Mouse (Mus musculus) forebrain, embryonic 13.5 days (tissue): ENCODE results near the gene Trmt44. TPM values are rescaled to one million over a fixed set of nuclear protein-coding genes. Genes with fewer than 3 reads are reported as not detected.
A peak's percentile ranks its signal among the peaks of the same experiment; 100 is the strongest.
"Not testable (repeated sequence)": the region's sequence is repeated elsewhere in the genome, so short reads cannot be mapped to it uniquely, and the experiment has no call there.

Experiments
- ATAC-seq: fragments of 200-750 bp; cut with Nextera tagmentation; 2 replicates; pipeline ENCODE4 v1.8.0; 2017
- H3K27ac ChIP-seq: fragments of 300-500 bp; sonication (generic); 2 replicates; pipeline ENCODE4 v1.5.1; 2015; ENCODE audit warnings: inconsistent platforms, mild to moderate bottlenecking, moderate library complexity
- H3K27me3 ChIP-seq: fragments of 300-500 bp; sonication (generic); 2 replicates; pipeline ENCODE4 v1.6.1; 2015; ENCODE audit warnings: mild to moderate bottlenecking, inconsistent platforms
- H3K36me3 ChIP-seq: fragments of 300-500 bp; sonication (generic); 2 replicates; pipeline ENCODE4 v1.6.1; 2015; ENCODE audit warnings: mild to moderate bottlenecking, inconsistent platforms; ENCODE audit not compliant: poor library complexity, severe bottlenecking
- H3K4me1 ChIP-seq: fragments of 300-500 bp; sonication (generic); 2 replicates; pipeline ENCODE4 v1.6.1; 2015; ENCODE audit warnings: inconsistent platforms
- H3K4me2 ChIP-seq: fragments of 300-500 bp; sonication (generic); 2 replicates; pipeline ENCODE4 v1.6.1; 2015; ENCODE audit warnings: inconsistent platforms, mild to moderate bottlenecking, moderate library complexity
- H3K4me3 ChIP-seq: fragments of 300-500 bp; sonication (generic); 2 replicates; pipeline ENCODE4 v1.5.1; 2015; ENCODE audit warnings: mild to moderate bottlenecking, inconsistent platforms
- H3K9ac ChIP-seq: fragments of 300-500 bp; sonication (generic); 2 replicates; pipeline ENCODE4 v1.6.1; 2015; ENCODE audit warnings: mild to moderate bottlenecking, inconsistent platforms
- H3K9me3 ChIP-seq: fragments of 300-500 bp; sonication (generic); replicated peaks from 2 replicates; pipeline ENCODE4 v1.6.1; 2016; ENCODE audit warnings: inconsistent platforms
- WGBS: fragments of 180-500 bp; shearing (Covaris S2); methylation state at CpG from one replicate; pipeline ENCODE4 v1.1.7; 2015; 5-methylcytosine and 5-hydroxymethylcytosine counted together
- polyA plus RNA-seq: library from polyadenylated mRNA; unstranded; fragments of >200 nt; fragmentation: Nextera tagmentation; extraction: Ambion mirVana; gene quantifications from 2 replicates; pipeline ENCODE4 v1.2.1, GENCODE M21; 2015

The Trmt44 gene
- polyA plus RNA-seq, 1 experiment from 2014 or later: 7.3 TPM

DNA sequence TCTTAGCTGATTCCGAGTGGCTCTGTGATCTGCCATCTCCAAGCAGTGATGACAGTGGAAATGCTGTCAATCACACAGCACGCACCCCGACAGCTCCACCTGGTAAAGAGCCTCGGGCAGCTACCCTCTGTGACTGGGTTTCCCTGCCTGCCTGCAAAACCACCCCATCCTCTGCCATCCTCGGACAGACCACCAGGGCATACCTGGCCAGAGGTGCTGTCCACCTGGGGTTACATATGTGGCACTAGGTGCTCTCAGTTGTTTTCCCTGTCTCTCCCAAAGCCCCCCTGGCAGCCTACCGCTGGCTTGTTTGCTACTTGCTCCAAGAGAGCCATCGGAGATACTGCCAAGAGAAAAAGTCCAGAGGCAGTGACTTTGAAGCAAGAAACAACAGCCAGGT lies 31.9 kb upstream of the Trmt44 start:
- 88% methylated on average over 7 of the region's 7 CpGs for WGBS
- no peak for ATAC-seq
- no peaks in the 10 kb centered on the region for H3K9me3 ChIP-seq

DNA sequence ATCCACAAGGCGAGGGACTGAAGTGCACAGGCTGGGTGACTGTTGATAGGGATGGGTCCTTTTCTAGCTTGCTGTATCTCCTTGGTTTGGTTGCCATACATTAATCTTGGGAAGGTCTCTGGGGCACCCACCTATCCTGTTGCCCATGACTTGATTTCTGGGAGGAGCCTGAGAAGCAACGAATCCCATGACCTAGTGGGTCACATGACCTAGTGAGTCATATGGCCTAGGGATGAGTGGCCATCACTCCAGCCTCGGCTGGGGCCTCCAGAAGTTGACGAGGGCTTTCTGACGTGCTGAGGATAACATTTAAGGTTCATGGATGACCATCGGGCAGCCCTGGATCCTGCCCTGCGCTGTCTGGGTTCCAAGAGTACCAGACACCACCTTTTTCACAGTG lies 30.5 kb upstream of the Trmt44 start:
- Histone ChIP-seq H3K36me3 (peaks cover 53% of the 10 kb centered on the region), H3K4me1 (peaks cover 16% of the 10 kb centered on the region), H3K9ac (no peak overlapping the region), H3K4me2 (no peak overlapping the region), H3K27ac (no peak overlapping the region), H3K4me3 (no peak overlapping the region), H3K9me3 (no peaks in the 10 kb centered on the region), H3K27me3 (no peaks in the 10 kb centered on the region)
- WGBS: 81% methylated on average over 7 of the region's 7 CpGs
- ATAC-seq: no peak

More for the DNA sequence above, 31.9 kb upstream of the Trmt44 start:
- Histone ChIP-seq H3K4me1 (peaks cover 16% of the 10 kb centered on the region), H3K4me3 (no peak overlapping the region), H3K36me3 (peaks cover 47% of the 10 kb centered on the region), H3K9ac (no peak overlapping the region), H3K27me3 (no peaks in the 10 kb centered on the region), H3K4me2 (no peak overlapping the region), H3K27ac (no peak overlapping the region)

DNA sequence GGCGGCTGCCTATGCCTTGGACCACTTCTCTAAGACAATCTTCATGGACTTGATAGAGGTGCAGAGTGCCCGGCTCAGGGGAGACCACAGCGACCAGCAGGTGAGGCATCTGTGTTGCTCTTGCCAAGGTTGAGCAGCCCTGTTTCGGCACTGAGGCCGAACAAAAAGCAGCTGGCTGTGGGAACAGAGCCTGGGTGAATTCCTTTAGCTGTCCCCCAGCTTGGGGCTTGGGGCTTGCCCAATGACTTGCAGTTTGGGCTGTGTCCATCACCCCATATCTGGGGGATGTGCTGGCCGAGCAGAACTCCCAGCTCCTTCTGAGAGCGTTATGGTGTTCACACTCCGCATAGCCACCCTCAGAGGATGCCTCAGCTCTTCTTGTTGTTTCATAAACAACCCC lies 26.7 kb upstream of the Trmt44 start:
- no peak for ATAC-seq
- Histone ChIP-seq H3K4me3 (no peak overlapping the region), H3K9me3 (peaks cover 4% of the 10 kb centered on the region; the same call in 1 of the 2 replicates), H3K27me3 (no peaks in the 10 kb centered on the region), H3K36me3 (peaks cover 83% of the 10 kb centered on the region), H3K27ac (no peak overlapping the region), H3K4me2 (no peak overlapping the region), H3K9ac (no peak overlapping the region), H3K4me1 (no peaks in the 10 kb centered on the region)
- 89% methylated on average over 8 of the region's 8 CpGs for WGBS

DNA sequence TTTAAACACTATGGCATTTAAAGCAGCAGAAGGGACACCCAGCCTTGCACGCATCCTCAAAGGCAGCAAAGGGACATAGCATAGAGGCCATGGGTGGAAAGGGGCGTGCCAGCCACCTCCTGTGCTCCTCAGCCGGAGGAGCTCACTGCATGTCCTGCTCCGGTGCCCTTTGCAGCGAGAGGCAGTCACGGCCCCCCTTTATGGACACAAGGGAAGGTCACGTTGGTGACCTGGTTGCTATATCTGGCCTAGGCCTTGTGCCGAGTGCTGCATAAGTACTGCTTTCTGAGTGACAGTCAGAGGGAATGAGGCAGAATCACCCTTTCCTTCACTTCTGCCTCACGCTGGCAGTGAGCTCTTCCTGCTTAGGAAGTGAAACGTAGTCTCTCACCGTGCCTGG lies 25.4 kb upstream of the Trmt44 start:
- Histone ChIP-seq H3K4me2 (no peak overlapping the region), H3K9me3 (peaks cover 4% of the 10 kb centered on the region; the same call in 1 of the 2 replicates), H3K27me3 (no peaks in the 10 kb centered on the region), H3K4me1 (no peaks in the 10 kb centered on the region), H3K27ac (no peak overlapping the region), H3K4me3 (no peak overlapping the region), H3K36me3 (peaks cover 78% of the 10 kb centered on the region), H3K9ac (no peak overlapping the region)
- ATAC-seq: no peak
- WGBS: 87% methylated on average over 11 of the region's 11 CpGs

DNA sequence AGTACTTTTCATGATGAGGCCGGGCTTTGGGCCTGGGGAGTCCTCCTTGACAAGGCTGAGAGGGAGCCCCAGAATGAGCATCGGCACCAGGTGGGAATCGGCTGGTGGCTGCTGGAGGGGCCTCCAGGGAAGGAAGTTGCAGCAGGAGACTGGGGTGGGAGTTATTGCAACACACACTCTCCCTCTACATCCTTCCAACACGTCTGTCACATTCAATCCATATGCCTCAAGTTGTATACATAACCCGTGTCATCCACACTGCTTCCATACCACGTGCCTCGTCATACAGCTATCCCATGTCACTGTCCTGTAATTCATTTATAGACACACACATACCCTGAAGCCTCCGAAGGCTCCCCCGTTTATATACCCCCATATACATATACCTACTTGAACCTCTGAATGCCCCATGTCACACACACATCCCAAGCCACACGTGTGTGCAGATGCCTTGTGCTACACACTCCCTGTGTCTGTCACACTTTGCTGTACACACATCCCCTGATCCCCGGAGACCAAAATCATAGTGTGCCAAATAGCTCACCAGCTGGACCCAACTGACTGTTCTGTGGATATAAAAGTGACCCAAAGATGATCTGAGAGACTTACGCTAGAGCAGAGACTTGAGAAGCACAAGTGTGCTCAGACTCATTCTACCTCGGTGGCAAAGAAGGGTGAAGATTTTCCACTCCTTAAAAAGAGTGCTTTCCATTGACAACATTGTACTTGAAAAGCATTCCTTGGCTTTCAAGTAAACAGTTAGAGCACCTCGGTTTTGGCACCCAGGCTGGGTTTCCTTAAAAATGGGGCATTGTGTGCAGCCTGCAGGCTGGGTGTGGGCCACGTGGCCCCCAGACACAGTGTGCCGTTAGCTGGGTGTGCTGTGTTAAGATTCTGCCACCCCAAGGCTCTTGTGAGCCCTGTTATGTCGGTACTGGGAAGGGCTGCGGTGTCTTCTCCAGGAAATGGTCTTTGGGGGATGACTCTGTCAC lies 21.6 kb upstream of the Trmt44 start:
- 85% methylated on average over 18 of the region's 18 CpGs for WGBS
- Histone ChIP-seq H3K36me3 (peaks cover 77% of the 10 kb centered on the region), H3K9ac (no peak overlapping the region), H3K4me2 (no peak overlapping the region), H3K27me3 (no peaks in the 10 kb centered on the region), H3K9me3 (peaks cover 4% of the 10 kb centered on the region; the same call in 1 of the 2 replicates), H3K4me3 (no peak overlapping the region), H3K4me1 (no peaks in the 10 kb centered on the region), H3K27ac (no peak overlapping the region)
- no peak for ATAC-seq

DNA sequence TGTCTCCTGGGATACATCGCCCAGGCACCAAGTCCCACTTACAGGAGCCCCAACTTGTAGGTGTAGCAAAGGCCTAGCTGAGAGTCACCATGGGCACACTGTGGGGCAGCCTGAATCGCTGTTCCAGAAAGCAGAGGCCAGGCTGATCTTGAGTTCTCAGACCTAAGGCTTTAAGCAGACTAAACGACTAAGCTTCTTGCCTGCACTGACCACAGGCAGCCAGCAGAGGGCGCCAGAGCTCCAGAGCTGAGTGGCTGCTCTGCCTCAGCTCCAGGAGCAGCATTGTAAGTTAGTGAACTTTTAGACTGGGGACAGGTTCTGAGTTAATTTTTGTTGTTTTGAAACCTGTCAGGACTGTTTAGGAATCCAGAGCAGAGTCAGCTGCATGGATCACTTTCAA lies 20.8 kb upstream of the Trmt44 start:
- WGBS: 21% methylated on average over 4 of the region's 4 CpGs
- Histone ChIP-seq H3K4me3 (no peak overlapping the region), H3K27ac (no peak overlapping the region)

DNA sequence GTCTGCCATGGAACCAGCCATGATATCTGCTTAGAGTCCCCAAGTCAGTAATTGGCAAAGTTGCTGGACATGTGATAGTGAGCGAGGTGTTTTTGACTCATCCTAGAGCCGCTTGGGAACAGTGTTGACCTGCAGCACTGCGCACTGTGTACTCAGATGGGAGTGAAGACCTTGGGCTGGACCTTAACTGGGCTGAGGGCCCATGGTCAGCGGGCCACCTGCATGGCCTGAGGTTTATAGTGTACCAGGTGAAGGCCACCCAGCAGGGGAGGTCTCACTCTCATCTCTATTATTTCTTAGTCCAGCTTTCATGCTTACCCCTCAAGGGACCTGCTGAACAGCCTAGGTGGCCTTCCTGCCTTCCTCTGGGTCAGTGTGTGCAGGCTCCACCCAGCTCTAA lies 19.9 kb upstream of the Trmt44 start:
- Histone ChIP-seq H3K36me3 (peaks cover 78% of the 10 kb centered on the region), H3K4me1 (no peaks in the 10 kb centered on the region), H3K9ac (no peak overlapping the region), H3K27me3 (no peaks in the 10 kb centered on the region), H3K9me3 (peaks cover 13% of the 10 kb centered on the region), H3K4me2 (no peak overlapping the region), H3K27ac (no peak overlapping the region), H3K4me3 (no peak overlapping the region)
- WGBS: 90% methylated on average over 4 of the region's 4 CpGs
- ATAC-seq: no peak

More for the DNA sequence above, 20.8 kb upstream of the Trmt44 start:
- H3K9ac ChIP-seq: no peak overlapping the region
- H3K4me2 ChIP-seq: no peak overlapping the region
- H3K36me3 ChIP-seq: peaks cover 78% of the 10 kb centered on the region
- no peaks in the 10 kb centered on the region for H3K27me3 ChIP-seq
- no peaks in the 10 kb centered on the region for H3K4me1 ChIP-seq
- ATAC-seq: no peak; the same call in 1 of the 2 replicates
- peaks cover 12% of the 10 kb centered on the region for H3K9me3 ChIP-seq

DNA sequence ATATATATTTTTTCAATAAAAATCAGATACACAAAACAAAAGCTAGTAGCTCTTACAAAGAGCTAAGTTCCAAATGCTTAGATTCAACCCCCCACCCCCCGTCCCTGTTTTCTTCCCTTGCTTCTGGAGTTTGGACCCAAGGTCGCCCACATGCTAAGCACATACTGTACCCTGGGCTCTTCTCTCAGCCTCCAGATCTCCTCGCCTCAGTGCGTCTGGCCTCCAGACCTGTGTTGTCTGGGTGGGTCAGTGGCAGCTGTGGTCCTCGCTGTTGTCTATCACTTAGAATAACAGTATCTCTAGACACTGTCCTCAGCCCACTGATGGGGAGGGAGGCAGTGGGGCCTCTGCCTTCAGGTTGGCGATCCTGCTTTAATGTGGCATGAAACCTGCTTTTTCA lies 18.4 kb upstream of the Trmt44 start:
- no peak overlapping the region for H3K4me3 ChIP-seq
- H3K36me3 ChIP-seq: peaks cover 78% of the 10 kb centered on the region
- H3K27ac ChIP-seq: no peak overlapping the region
- no peak overlapping the region for H3K4me2 ChIP-seq
- H3K9ac ChIP-seq: no peak overlapping the region
- ATAC-seq: no peak
- WGBS: 93% methylated on average over 6 of the region's 6 CpGs
- no peaks in the 10 kb centered on the region for H3K4me1 ChIP-seq
- no peaks in the 10 kb centered on the region for H3K27me3 ChIP-seq
- H3K9me3 ChIP-seq: peaks cover 9% of the 10 kb centered on the region

DNA sequence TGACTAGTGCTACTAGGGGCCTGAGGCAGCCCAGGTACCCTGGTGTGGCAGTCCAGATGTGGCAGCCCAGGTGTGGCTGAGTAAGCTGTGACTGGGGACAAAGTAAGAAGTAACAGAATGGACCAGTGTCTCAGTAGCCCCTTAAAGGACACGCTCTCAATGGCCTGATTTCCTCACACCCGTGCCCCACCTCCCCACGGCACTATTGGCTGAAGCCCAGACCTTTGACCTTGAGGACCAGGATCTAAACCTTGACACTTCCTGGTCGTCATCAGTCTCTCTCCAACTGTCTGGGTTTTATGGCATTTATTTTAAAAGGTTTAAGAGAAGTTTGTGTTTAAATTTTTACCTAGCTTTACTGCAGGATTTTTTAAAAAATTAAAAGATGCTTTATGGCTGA lies 18.0 kb upstream of the Trmt44 start:
- H3K9me3 ChIP-seq: peaks cover 9% of the 10 kb centered on the region
- peaks cover 78% of the 10 kb centered on the region for H3K36me3 ChIP-seq
- no peak overlapping the region for H3K27ac ChIP-seq
- no peaks in the 10 kb centered on the region for H3K27me3 ChIP-seq
- H3K4me3 ChIP-seq: no peak overlapping the region
- no peak for ATAC-seq
- 88% methylated on average over 4 of the region's 4 CpGs for WGBS
- H3K4me1 ChIP-seq: no peaks in the 10 kb centered on the region
- H3K4me2 ChIP-seq: no peak overlapping the region
- H3K9ac ChIP-seq: no peak overlapping the region

DNA sequence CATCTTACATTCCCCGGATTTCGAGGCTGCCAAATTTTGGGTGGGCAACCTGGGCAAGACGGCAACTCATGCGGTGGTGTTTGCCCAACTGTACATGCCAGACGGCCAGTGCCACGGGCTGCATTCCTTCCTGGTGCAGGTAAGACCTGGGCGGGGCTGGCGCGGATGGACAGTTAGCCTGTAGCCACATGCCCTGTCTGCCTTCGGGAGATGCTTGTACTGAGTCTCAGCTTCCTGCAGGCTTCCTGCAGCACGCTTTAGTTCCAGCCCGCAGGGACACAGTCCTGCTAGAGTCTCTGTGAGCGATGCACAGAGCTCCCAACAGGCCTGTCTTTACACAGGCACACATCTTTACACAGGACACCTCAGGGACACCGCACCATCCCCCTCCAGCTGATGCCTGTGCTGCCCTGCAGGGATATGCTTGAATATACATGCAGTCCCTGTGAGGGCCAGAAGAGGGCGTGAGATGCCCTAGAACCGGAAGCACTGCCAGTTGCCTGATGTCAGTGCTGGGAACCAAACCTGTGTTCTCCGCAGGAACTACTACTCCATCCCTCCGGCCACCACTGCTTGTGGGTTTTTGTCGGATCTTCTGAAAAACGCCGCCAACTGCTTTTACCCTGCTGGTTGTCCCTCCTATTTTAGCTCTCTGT lies 17.3 kb upstream of the Trmt44 start:
- Histone ChIP-seq H3K27me3 (no peaks in the 10 kb centered on the region), H3K9me3 (peaks cover 9% of the 10 kb centered on the region), H3K4me2 (no peak overlapping the region), H3K4me1 (no peaks in the 10 kb centered on the region), H3K36me3 (peaks cover 75% of the 10 kb centered on the region), H3K27ac (no peak overlapping the region), H3K4me3 (no peak overlapping the region), H3K9ac (no peak overlapping the region)
- no peak for ATAC-seq
- 81% methylated on average over 21 of the region's 21 CpGs for WGBS

DNA sequence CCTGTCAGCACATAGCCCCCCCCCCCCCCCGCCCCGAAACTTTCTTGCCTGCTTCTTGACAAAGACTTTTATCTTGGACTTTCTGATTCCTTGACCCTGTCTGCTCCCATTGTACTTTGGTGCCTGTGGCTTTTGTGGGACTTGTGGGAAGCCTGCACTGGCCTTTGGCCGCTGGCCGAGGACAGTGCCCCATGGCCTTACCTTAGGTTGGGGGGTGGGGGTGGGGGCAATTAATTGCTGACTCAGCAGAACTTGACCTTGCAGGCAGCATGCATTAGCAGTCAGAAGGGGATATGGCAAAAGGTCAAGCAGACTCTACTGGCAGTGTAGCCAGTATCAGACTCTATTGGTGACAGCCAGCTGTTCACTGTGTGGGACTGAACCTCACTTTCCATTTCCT lies 16.6 kb upstream of the Trmt44 start:
- no peak for ATAC-seq
- Histone ChIP-seq H3K36me3 (peaks cover 75% of the 10 kb centered on the region), H3K9ac (no peak overlapping the region), H3K4me1 (no peaks in the 10 kb centered on the region), H3K27ac (no peak overlapping the region), H3K4me2 (no peak overlapping the region), H3K9me3 (peaks cover 9% of the 10 kb centered on the region), H3K27me3 (no peaks in the 10 kb centered on the region), H3K4me3 (no peak overlapping the region)
- WGBS: 88% methylated on average over 3 of the region's 4 CpGs

DNA sequence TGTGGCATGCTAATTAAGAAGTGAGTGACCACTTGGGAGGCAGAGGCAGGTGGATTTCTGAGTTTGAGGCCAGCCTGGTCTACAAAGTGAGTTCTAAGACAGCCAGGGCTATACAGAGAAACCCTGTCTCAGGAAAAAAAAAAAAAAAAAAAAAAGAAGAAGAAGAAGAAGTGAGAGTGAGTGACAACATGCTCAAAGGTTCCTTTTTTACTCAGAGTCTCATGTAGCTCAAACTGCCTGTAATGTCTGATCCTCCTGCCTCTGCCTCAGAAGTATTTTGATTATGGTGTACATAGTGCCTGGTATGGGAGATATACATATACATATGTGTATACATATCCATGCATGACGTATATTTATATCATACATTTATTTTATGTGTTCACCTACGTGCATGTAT lies 9.4 kb upstream of the Trmt44 start:
- ATAC-seq, H3K9me3 ChIP-seq, H3K4me3 ChIP-seq, H3K27ac ChIP-seq, H3K9ac ChIP-seq, H3K27me3 ChIP-seq: not testable (repeated sequence)
- 89% methylated on average over 2 of the region's 2 CpGs for WGBS
- peaks cover 17% of the 10 kb centered on the region for H3K4me1 ChIP-seq
- H3K36me3 ChIP-seq: peaks cover 16% of the 10 kb centered on the region
- H3K4me2 ChIP-seq: 0 out of 2 replicates have a peak overlapping the region, but pooled peaks have one; percentile 78
